In genomic region chr6:20028466-20028865, GRCm38 (mm10) we compare ENCODE assay signal across 15 mouse cellular contexts.
"Had no signal": no experiment of that assay in that cellular context is flagged by ENCODE, and none has a peak within 500 bp of the region (broad histone marks: within the 10 kb centered on the region; RNA-seq: fewer than 3 reads in every experiment).

No protein-coding gene starts in this region.

- H3K27ac ChIP-seq: kidney, postnatal 0 days; neural tube, embryonic 12.5 days; neural tube, embryonic 15.5 days had no signal

- H3K27me3 ChIP-seq: neural tube, embryonic 12.5 days; neural tube, embryonic 15.5 days had no signal

- H3K4me1 ChIP-seq: neural tube, embryonic 12.5 days; neural tube, embryonic 15.5 days had no signal

- H3K4me2 ChIP-seq: midbrain, embryonic 11.5 days; neural tube, embryonic 12.5 days; neural tube, embryonic 15.5 days had no signal

- H3K9me3 ChIP-seq: neural tube, embryonic 12.5 days; neural tube, embryonic 15.5 days had no signal

- H3K4me3 ChIP-seq: neural tube, embryonic 12.5 days; neural tube, embryonic 15.5 days had no signal

- H3K9ac ChIP-seq: neural tube, embryonic 12.5 days; neural tube, embryonic 15.5 days had no signal

- DNase-seq: kidney, adult 2 months; kidney, postnatal 36 days; lung, adult 2 months; lung, postnatal 14 days; lung, postnatal 4 days; midbrain, embryonic 14.5 days; retina, postnatal 1 day; right cerebral cortex, postnatal 25 days; spleen, adult 18-20 months; thymus, adult 18-20 months; thymus, postnatal 36 days had no signal

- H3K36me3 ChIP-seq: neural tube, embryonic 12.5 days; neural tube, embryonic 15.5 days had no signal
